Mouse (Mus musculus): ENCODE measurements around the gene Hpse2. TPM values are rescaled to one million over a fixed set of nuclear protein-coding genes. Genes with fewer than 3 reads are reported as not detected.

The Hpse2 gene
- polyA plus RNA-seq, 1 experiment from 2014 or later: 0.86 TPM

DNA sequence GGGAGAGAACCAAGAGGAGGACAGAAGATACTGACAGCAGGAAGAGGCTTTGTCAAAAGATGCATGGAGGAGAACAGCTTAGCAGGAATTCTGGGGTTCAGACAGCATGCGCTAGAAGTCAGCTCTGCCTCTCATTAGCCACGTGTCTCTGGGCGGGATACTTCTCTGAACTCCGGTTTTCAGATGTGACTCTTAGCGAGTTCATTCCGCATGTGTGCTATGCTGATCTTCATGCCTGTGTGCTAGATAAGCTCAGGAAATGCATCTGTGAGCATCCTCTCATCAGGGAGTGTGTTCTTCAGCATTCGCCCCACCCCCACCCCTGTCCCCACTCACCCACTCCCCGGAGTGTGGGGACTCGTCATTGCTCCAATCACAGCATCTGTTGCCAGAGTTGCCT lies 650.4 kb downstream of the Hpse2 start:
- no peak for DNase-seq (ENCODE audit: low spot score)

Other genes with a start within 250 kb of the Hpse2 start
- gene Cnnm1, start 52.1 kb upstream of the Hpse2 start, polyA plus RNA-seq (2015; fragmentation: Nextera tagmentation; extraction: Ambion mirVana): 0.44 and 0.78 TPM in 2 replicates
- gene Got1, start 136.2 kb upstream of the Hpse2 start, polyA plus RNA-seq (2015; fragmentation: Nextera tagmentation; extraction: Ambion mirVana): 62.8 and 63.2 TPM in 2 replicates
- gene Nkx2-3, start 224.0 kb upstream of the Hpse2 start, polyA plus RNA-seq (2015; fragmentation: Nextera tagmentation; extraction: Ambion mirVana): not detected in 2 replicates

All from thymus, postnatal 0 days (tissue).